Mouse (Mus musculus) ES-E14 (cell line): Measurements from ENCODE around the gene Zbtb20. TPM values are rescaled to one million over a fixed set of nuclear protein-coding genes. Genes with fewer than 3 reads are reported as not detected.

Experiments used
- DNase-seq: peaks from one replicate; pipeline ENCODE4 v3.0.0-alpha.2; 2013; ENCODE audit warnings: low read depth, low spot score
- H3K27ac ChIP-seq: 2 replicates; pipeline ENCODE4 v1.5.1; 2012; ENCODE audit warnings: low read depth, mild to moderate bottlenecking, low read length, moderate library complexity, mixed read lengths; ENCODE audit not compliant: poor library complexity, insufficient read depth, severe bottlenecking
- H3K36me3 ChIP-seq: 2 replicates; pipeline ENCODE4 v1.6.1; 2012; ENCODE audit warnings: mild to moderate bottlenecking, low read length, moderate library complexity, mixed read lengths; ENCODE audit not compliant: control insufficient read depth, poor library complexity, insufficient read depth, severe bottlenecking
- H3K4me1 ChIP-seq, 2 experiments: fragments of 150-350 bp in 1 of 2; sonication (generic) in 1 of 2; 2 replicates each; pipeline ENCODE4 v1.6.1; 2012; ENCODE audit warnings: low read length in 2 of 2, mild to moderate bottlenecking in 1 of 2, mixed read lengths in 1 of 2; ENCODE audit not compliant: control insufficient read depth in 2 of 2, insufficient read depth in 2 of 2, poor library complexity in 1 of 2
- H3K4me3 ChIP-seq, 2 experiments: fragments of 150-350 bp in 1 of 2; sonication (generic) in 1 of 2; 2 replicates each; pipeline ENCODE4 v1.5.1; 2012; ENCODE audit warnings: low read length in 2 of 2, low read depth in 1 of 2, mild to moderate bottlenecking in 1 of 2, mixed read lengths in 1 of 2; ENCODE audit not compliant: insufficient read depth in 1 of 2, poor library complexity in 1 of 2, severe bottlenecking in 1 of 2
- H3K9ac ChIP-seq: 2 replicates; pipeline ENCODE4 v1.6.1; 2012; ENCODE audit warnings: low read depth, mild to moderate bottlenecking, low read length, mixed read lengths; ENCODE audit not compliant: poor library complexity, insufficient read depth, severe bottlenecking
- H3K9me3 ChIP-seq: fragments of 150-350 bp; sonication (generic); 2 replicates; pipeline ENCODE4 v1.6.1; 2012; ENCODE audit warnings: low read depth, mild to moderate bottlenecking, low read length; ENCODE audit not compliant: control insufficient read depth, insufficient read depth
- CHD2 ChIP-seq: IDR thresholded peaks from 2 replicates; pipeline ENCODE4 v1.6.1; 2014; ENCODE audit warnings: mild to moderate bottlenecking, low read depth, low read length, inconsistent platforms
- HCFC1 ChIP-seq: IDR thresholded peaks from 2 replicates; pipeline ENCODE4 v1.6.1; 2012; ENCODE audit warnings: low read length, inconsistent platforms, borderline replicate concordance; ENCODE audit not compliant: insufficient read depth
- MAFK ChIP-seq: IDR thresholded peaks from 2 replicates; pipeline ENCODE4 v1.6.1; 2014; ENCODE audit warnings: mild to moderate bottlenecking, low read depth, low read length, inconsistent platforms; ENCODE audit not compliant: insufficient read depth
- ZC3H11A ChIP-seq: IDR thresholded peaks from 2 replicates; pipeline ENCODE4 v1.6.1; 2012; ENCODE audit warnings: low read depth, mild to moderate bottlenecking, inconsistent platforms, low read length, borderline replicate concordance
- ZNF384 ChIP-seq: IDR thresholded peaks from 2 replicates; pipeline ENCODE4 v1.6.1; 2012; ENCODE audit warnings: low read depth, low read length, inconsistent platforms
- in situ Hi-C, 2 experiments: fragments of 600-800 bp; cut with MboI; formaldehyde crosslinking; loops; one replicate each; pipeline ENCODE4 v1.15.1; 2025; ENCODE audit warnings: low sequenced_read_pairs in 2 of 2, inconsistent platforms in 1 of 2; ENCODE audit not compliant: unreplicated experiment in 2 of 2
- total RNA-seq: library from RNA; depleted of rRNA; stranded (reverse); fragments of 300-350 nt; gene quantifications from 2 replicates; pipeline ENCODE4 v1.2.3, GENCODE M21; 2012

The Zbtb20 gene
- total RNA-seq, 1 experiment = 4.0 TPM

DNA sequence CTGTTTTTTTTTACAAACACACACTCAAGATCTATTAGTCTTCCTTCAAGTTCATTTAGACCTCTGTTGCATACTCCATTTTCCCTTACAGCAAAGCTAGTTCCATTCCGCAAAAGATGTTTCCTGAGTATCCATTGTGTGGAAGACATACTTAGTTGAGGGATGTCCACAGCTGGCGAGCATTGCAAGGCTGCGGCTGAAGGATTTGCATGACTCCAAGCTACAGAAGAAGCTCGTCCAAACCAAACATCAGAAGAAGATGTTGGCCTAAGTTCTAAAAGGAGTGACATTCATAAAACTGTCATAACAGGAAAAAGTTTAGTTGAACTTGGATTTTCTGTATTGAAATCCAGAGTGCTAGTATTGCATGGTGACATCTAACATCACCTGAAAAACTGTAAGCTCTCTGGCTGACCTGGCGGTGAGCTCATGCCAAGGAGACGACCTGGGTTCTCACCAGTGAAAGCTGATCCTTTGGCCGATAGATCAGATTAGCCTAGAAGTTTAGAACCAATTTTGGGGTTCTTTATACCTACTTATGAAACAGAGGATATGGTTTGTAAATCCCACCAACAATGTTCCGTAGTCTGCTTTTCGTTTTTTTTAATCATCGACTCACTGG, 665.0 kb downstream of the Zbtb20 start:
- Histone ChIP-seq H3K36me3 (no peaks in the 10 kb centered on the region), H3K4me1 (peaks cover 2 to 3% of the 10 kb centered on the region in 2 experiments; a peak in 2 of 4 replicates), H3K27ac (no peak overlapping the region), H3K4me3 (no peak overlapping the region), H3K9me3 (no peaks in the 10 kb centered on the region), H3K9ac (no peak overlapping the region)
- no peak for DNase-seq
- in situ Hi-C loops = no loop called here
- no peak for TF ChIP-seq HCFC1
- no peak for TF ChIP-seq MAFK
- TF ChIP-seq ZNF384 = no peak
- no peak for TF ChIP-seq ZC3H11A
- no peak for TF ChIP-seq CHD2

DNA sequence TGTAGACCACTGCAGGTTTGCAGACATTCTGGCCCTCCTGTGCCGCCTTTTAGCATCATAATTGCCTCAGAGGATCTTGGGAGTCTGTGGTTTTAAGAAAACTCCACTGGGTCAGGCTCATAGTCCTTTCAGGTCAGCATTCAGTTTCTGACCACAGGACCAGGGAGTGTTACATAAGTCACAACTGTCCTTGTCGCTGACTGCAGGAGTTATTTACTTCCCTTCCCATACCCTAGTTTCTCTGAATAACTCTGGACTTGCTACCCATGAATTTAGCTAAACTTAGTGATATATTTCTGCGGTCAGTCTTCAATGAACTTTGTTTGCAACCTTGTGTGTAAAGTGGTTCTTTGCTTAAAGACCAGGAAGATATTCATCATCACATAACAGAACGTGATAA, 669.6 kb downstream of the Zbtb20 start:
- Histone ChIP-seq H3K27ac (no peak overlapping the region), H3K9ac (no peak overlapping the region), H3K9me3 (no peaks in the 10 kb centered on the region), H3K4me3 (no peak overlapping the region), H3K36me3 (no peaks in the 10 kb centered on the region), H3K4me1 (peaks cover 15 to 18% of the 10 kb centered on the region in 2 experiments; a peak in 3 of 4 replicates)
- DNase-seq = no peak
- TF ChIP-seq ZC3H11A (no peak), HCFC1 (no peak), ZNF384 (no peak), CHD2 (no peak), MAFK (no peak)
- in situ Hi-C loops = no loop called here

DNA sequence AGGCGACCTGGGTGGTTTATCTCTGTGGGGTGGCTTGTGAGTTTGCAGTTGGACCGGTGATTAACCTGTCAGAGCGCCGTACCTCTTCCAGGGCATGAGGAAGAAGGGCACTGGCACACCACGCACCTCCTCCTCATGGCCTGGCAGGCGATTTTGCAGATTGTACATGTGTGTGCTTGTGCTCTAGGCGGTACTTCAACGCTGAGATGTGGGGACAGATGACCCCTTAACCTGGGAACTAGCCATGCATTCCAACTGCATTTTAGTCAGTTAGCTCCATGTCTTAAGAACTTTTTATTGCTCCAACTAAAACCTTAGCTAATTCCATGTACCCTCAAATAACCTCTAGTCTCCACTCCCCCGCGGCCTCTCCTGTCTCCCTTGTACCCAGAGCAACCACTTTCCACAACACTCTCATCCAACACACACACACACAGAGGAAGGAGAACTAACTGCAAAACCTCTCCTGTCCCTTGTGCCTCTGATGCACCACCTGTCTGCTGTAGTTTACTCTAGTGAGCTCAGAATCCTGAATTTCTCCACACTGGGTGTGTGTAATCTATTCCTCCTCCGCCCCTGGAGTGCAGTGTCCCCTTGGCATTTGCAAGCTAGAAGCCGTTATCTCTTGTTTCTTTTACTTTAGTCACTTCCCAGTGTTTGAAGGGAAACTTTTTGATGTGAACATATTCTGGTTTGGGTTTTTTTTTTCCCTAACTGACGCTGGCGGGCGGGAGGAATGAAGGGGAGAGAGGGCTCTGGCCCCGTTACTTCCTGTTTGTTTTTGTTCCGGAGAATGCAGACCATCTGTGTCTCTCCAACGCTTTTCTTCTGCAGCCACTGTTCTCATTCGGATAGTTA, 671.9 kb downstream of the Zbtb20 start:
- DNase-seq = no peak

DNA sequence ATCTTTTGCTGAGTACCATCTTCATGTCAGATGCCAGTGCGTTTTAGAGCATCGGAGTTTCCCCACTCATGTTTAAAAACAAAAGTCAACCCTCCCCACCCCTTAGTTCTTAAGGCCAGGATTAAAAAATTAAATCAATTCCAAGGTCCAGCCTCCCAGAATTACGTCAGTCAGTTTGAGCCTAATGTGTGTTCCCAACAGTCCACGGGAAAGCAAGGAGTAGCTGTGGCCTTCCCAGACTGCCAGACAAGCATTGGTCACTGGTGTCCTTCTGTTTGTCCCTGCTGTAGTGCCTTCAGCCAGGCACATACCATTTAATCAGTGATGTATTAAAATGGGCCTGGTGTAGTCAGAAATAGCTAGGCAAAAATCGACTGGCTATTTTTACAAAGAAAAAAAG, 673.1 kb downstream of the Zbtb20 start:
- H3K9ac ChIP-seq = no peak overlapping the region
- H3K4me1 ChIP-seq = peaks cover 15 to 18% of the 10 kb centered on the region in 2 experiments; a peak in 3 of 4 replicates
- no peak overlapping the region for H3K27ac ChIP-seq
- DNase-seq = no peak
- in situ Hi-C loops = no loop called here
- no peak overlapping the region for H3K4me3 ChIP-seq
- H3K36me3 ChIP-seq = no peaks in the 10 kb centered on the region
- no peaks in the 10 kb centered on the region for H3K9me3 ChIP-seq
- TF ChIP-seq HCFC1 (no peak), CHD2 (no peak), ZC3H11A (no peak), ZNF384 (no peak), MAFK (no peak)

More for the DNA sequence above, 671.9 kb downstream of the Zbtb20 start:
- in situ Hi-C loops = no loop called here
- no peak overlapping the region for H3K4me3 ChIP-seq
- H3K4me1 ChIP-seq = peaks cover 15 to 18% of the 10 kb centered on the region in 2 experiments; a peak in 3 of 4 replicates
- no peak overlapping the region for H3K9ac ChIP-seq
- H3K27ac ChIP-seq = no peak overlapping the region
- TF ChIP-seq HCFC1 = no peak
- no peak for TF ChIP-seq CHD2
- no peak for TF ChIP-seq MAFK
- TF ChIP-seq ZNF384 = no peak
- no peak for TF ChIP-seq ZC3H11A
- no peaks in the 10 kb centered on the region for H3K9me3 ChIP-seq
- H3K36me3 ChIP-seq = no peaks in the 10 kb centered on the region
